Mouse (Mus musculus) spleen, adult 10 weeks (tissue): ENCODE data around the gene Zfp597. TPM values are rescaled to one million over a fixed set of nuclear protein-coding genes. Genes with fewer than 3 reads are reported as not detected.

ENCODE experiments used
- polyA plus RNA-seq: library from polyadenylated mRNA; stranded (reverse); fragments of 350-450 nt; fragmentation: Illumina TruSeq; extraction: RNeasy Lipid Tissue Mini Kit (QIAGEN cat#74804); gene quantifications from one replicate; pipeline ENCODE4 v1.2.3, GENCODE M21; 2015; ENCODE audit warnings: low replicate concordance; ENCODE audit not compliant: insufficient read depth

Zfp597 gene
- polyA plus RNA-seq, result 33.8 TPM

DNA sequence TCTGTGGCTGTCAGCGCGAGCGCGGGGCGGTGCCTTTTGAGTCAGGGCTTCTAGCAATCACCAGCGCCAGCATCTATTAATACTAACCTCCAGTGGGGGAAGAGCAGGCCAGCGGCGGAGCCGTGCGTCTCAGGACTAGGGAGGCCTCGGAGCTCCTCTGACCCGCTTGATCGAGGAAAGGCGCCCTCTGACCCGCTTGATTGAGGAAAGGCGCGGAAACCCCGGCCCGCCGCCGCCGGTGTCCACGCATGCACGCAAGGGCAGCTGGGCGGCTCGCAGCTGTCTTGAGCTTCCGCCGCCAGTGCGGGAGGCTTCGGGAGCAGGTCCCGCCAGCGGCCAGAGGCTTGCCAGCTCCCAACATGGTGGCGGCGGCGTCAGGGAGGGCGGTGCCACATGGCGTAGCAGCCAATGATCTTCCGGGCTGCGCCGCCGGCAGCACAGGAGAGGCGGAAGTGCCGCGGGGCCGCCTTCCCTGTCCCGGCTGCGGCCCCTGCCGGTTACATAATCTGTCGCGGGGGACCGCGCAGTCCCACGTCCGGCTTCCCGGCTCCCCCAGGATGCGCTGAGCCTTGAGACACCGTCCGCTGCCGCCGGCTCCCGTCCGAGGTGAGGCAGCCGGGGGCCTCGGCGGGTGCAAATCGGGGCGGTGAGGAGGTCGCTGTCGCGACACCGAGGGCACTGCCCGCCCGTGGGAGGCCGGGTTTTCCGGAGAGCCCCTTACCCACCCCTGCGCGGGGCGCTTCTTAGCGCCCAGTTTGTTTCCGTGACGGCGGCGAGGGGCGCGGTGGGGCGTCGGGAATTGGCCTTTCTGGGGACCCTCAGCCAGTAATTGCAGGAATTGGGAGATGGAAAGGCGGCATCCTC lies at the start of gene Zfp597, which contains the start of gene Gm20695:
TSS of gene Zfp597 (minus strand) at position 361 of the 864 bp plus-strand sequence.
TSS of gene Gm20695 (plus strand) at position 448 of the 864 bp plus-strand sequence.

GRCm38 (mm10) chr16:3908537-3909111 lies 24.3 kb upstream of the Zfp597 start, which contains the start of the genes 1700037C18Rik and Cluap1:
Gene 1700037C18Rik (minus strand): TSS chr16:3908689.
Gene Cluap1 (plus strand): TSS chr16:3908801.

DNA sequence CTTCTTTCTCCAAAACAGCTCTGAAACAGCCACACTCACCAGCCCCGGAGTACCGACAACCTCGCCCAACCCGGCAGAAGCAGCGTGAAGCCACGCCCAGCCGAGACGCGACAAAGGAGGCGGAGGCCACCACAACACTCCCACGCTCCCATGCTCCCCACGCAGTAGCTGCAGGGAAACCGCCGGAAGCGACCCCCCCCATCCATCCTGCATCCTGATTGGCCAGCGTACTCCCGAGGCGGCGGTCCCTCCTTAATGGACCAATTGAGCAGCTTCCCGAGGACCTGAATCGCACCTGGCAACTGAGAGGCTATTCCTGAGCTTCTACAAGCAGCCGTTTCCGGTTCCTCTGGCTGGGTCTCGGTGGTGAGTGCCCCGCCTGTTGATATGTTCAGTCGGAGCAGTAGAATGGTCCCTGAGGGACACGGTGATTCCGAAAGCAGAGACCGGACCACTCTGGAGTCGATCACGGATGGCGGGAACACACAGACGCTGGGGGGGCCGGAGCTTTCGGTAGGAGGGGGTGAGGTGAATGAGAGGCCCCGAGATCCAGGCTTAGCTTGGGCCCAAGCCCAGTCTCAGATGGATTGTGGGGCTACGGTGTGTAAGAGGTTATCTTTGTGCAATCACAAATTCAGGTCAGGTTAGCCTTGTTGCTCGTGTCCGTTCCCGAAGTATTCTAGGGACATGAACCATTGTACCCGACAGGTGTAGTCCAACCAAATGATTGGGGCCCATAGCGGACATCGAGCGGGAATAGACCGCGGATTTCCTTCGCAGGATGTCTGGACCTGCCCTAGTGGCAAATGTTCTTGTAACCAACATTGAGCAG lies 11.9 kb downstream of the Zfp597 start, which contains the start of gene Naa60:
TSS of gene Naa60 (plus strand) at position 160 of the 832 bp plus-strand sequence.

DNA sequence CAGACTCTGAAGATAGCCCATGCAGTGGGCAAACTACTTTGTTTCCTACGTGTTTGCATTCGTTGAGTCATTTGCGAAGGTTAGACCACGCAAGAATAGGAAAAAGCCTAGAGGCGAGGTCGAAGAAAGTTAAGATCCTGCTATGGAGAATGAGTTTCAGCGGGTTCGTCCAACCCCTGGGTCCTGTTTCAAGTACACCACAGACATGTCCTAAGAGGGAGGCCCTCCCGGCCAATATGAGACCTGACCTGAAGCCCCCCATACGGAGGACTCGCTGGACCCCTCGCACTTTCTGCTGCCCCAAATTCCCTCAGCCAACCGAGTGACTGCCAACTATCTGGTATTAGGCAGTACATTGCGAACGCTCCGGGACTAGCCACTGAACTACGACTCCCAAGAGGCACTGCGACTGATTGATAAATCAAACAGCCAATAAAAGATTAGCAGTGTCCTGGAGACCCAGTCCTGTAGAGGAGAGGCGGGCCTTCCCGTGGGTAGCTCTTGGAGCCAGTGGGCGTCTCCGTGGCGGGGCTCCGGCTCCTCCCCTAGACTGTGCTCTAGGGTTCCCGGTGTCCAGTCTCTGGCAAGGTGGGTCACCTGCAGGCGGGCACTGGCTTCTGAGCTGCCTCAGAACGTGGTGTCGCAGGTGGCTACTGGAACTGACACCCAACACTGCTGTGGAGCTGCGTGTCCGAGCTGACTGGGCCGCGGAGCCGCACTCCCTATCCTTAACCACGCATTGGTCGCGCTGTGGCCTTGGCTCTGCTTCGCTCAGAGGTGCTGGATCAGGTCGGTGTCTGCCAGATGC lies 37.4 kb downstream of the Zfp597 start, which contains the start of gene Zfp174:
TSS of gene Zfp174 (plus strand) at position 558 of the 808 bp plus-strand sequence.

DNA sequence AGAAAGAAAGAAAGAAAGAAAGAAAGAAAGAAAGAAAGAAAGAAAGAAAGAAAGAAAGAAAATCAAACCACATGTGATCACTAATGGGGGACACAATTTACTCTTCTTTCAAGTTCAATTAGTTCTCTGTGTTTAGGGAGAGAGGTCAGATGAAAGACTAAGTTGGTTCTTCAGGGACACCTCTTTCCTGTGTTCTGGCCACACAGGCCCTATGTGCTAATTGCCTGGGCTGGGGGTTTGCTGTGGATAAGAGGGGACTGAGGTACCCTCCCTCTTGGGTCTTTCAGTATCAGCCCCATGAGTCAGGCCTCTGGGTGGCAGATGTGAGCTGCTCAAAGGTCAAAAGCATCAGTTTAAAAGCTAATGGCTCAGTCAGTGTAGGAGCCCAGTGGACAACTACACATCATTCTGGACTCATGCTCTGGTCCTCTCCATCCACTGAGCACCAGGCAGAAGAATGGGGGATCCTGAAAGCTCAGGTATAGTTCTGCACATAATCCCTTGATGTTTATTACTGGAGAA lies 53.7 kb downstream of the Zfp597 start, which contains the start of gene Olfr15:
TSS of gene Olfr15 (plus strand) at position 291 of the 522 bp plus-strand sequence.

Other genes with a start within 250 kb of the Zfp597 start
- gene Mefv, start 166.5 kb downstream of the Zfp597 start, polyA plus RNA-seq, result 21.6 TPM
- 86.3 TPM for gene Zfp263, start 140.5 kb downstream of the Zfp597 start, polyA plus RNA-seq
- not detected for gene Olfr15, start 53.7 kb downstream of the Zfp597 start, polyA plus RNA-seq
- gene Zfp174, start 37.3 kb downstream of the Zfp597 start, polyA plus RNA-seq, result 2.0 TPM
- 92.9 TPM for gene Naa60, start 12.2 kb downstream of the Zfp597 start, polyA plus RNA-seq
- 0.79 TPM for gene Gm20695, start 87 bp upstream of the Zfp597 start, polyA plus RNA-seq
- gene 1700037C18Rik, start 24.1 kb upstream of the Zfp597 start, polyA plus RNA-seq, result 3.5 TPM
- 30.9 TPM for gene Cluap1, start 24.2 kb upstream of the Zfp597 start, polyA plus RNA-seq
- gene Nlrc3, start 92.1 kb upstream of the Zfp597 start, polyA plus RNA-seq, result 33.9 TPM
- gene Slx4, start 119.2 kb upstream of the Zfp597 start, polyA plus RNA-seq, result 42.3 TPM
- gene Dnase1, start 152.4 kb upstream of the Zfp597 start, polyA plus RNA-seq, result 0.18 TPM
- 58.1 TPM for gene Trap1, start 193.3 kb upstream of the Zfp597 start, polyA plus RNA-seq